16 mouse cellular contexts compared by ENCODE assay signal in the genomic region with DNA sequence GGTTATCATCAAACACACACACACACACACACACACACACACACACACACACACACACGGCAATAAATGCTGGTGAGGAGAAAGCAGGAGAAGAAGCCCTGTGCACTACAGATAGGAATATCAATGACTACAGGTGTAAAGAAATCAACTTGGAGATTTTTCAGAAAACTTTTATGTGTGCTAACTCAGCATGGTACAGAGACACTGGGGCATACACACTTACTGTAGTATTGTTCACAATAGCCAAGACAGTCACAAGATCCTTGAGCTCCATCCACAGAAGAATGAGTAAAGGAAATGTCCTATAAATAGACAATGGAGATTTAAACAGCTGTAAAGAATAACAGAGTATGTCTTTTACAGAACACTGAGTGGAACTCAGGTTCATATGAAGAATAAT.
"Had no signal": no experiment of that assay in that cellular context is flagged by ENCODE, and none has a peak within 500 bp of the region (broad histone marks: within the 10 kb centered on the region; RNA-seq: fewer than 3 reads in every experiment).

No protein-coding gene starts in this region.

- ATAC-seq: midbrain, embryonic 16.5 days had no signal

- H3K4me1 ChIP-seq: limb, embryonic 15.5 days; liver, embryonic 15.5 days; megakaryocyte, embryonic 14.5 days; midbrain, embryonic 12.5 days; neural tube, embryonic 13.5 days had no signal

- DNase-seq: kidney, postnatal 10 days; kidney, postnatal 4 days; lung, embryonic 14.5 days; retina, postnatal 1 day; right cerebral cortex, postnatal 4 days; spleen, adult 18-20 months; thymus, adult 18-20 months; thymus, postnatal 25 days had no signal

- H3K4me2 ChIP-seq: limb, embryonic 15.5 days; liver, embryonic 15.5 days; lung, embryonic 14.5 days; midbrain, embryonic 12.5 days; neural tube, embryonic 13.5 days had no signal

- H3K27ac ChIP-seq: layer of hippocampus, adult 2 months; left cerebral cortex, adult 2 months; limb, embryonic 15.5 days; liver, embryonic 15.5 days; midbrain, embryonic 12.5 days; neural tube, embryonic 13.5 days had no signal

- H3K9me3 ChIP-seq: limb, embryonic 15.5 days; liver, embryonic 15.5 days; megakaryocyte, embryonic 14.5 days; midbrain, embryonic 12.5 days; neural tube, embryonic 13.5 days had no signal

- H3K36me3 ChIP-seq: limb, embryonic 15.5 days; liver, embryonic 15.5 days; midbrain, embryonic 12.5 days; neural tube, embryonic 13.5 days had no signal

- H3K27me3 ChIP-seq: limb, embryonic 15.5 days; liver, embryonic 15.5 days; megakaryocyte, embryonic 14.5 days; midbrain, embryonic 12.5 days; neural tube, embryonic 13.5 days had no signal

- H3K4me3 ChIP-seq: layer of hippocampus, adult 2 months; left cerebral cortex, adult 2 months; limb, embryonic 15.5 days; liver, embryonic 15.5 days; megakaryocyte, embryonic 14.5 days; midbrain, embryonic 12.5 days; neural tube, embryonic 13.5 days had no signal

- H3K9ac ChIP-seq: limb, embryonic 15.5 days; liver, embryonic 15.5 days; lung, embryonic 14.5 days; midbrain, embryonic 12.5 days; neural tube, embryonic 13.5 days had no signal
